Mouse (Mus musculus): ENCODE results near the gene Has1. TPM values are rescaled to one million over a fixed set of nuclear protein-coding genes. Genes with fewer than 3 reads are reported as not detected.
A peak's percentile ranks its signal among the peaks of the same experiment; 100 is the strongest.

Gene Has1
- polyA plus RNA-seq, 2 experiments = 0.25 to 1.6 TPM

DNA sequence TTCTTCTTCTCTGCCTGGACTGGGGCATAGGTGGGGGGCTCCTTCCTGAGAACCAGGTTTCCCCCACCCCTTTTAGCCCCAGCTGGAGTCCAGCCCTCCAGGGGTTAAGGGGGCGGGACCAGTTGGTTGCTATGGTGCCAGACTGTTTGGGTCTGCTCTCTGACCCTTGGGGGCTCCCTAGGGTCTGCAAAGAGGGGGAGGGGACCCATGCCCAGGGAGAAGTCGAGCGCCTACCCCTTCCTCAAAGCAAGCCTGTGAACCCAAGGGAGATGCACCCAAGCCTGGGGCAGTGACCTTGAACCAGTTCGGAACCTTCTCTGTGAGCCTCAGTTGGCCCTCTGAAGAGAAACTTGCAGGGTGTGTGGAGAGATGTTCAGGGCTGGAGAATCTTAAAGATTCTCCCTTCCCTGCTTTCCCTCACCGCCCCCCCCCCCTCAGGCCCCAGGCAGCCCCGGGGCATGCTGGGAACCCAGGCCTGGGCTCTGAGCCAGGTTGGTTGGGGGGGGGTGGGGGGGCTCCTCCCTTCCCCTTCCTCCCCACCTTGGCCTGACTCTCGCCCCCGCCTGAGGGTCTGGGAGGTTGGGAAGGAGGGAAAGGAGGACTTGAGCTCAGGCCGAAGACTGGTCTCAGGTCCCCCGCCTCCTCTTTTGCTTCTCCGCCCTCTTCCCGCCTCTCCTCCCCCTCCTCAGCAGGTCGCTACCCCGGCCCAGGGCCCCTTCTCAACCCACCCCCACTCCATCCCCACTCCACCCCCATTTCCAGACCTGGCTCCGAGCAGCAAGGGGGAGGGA, 26.6 kb downstream of the Has1 start:
- ATAC-seq (ENCODE audit: low FRiP score, low read depth) = peak; percentile 77
- DNase-seq (ENCODE audit: low spot score) = peak; percentile 92
- H3K4me1 ChIP-seq (ENCODE audit: control insufficient read depth, insufficient read depth, low read length) = peaks cover 29% of the 10 kb centered on the region
- H3K4me2 ChIP-seq (replicated peaks; ENCODE audit: low read depth, low read length, severe bottlenecking) = peak overlapping the region; percentile 75
- 2% methylated on average over 8 of the region's 15 CpGs for WGBS
- peak overlapping the region; percentile 93 for H3K9ac ChIP-seq (ENCODE audit: low read depth, low read length, severe bottlenecking)
- no peaks in the 10 kb centered on the region for H3K9me3 ChIP-seq (ENCODE audit: control insufficient read depth, low read length)
- peak overlapping the region; percentile 99 for H3K27ac ChIP-seq (replicated peaks; ENCODE audit: low read depth, low read length)
- H3K27me3 ChIP-seq (ENCODE audit: control insufficient read depth, insufficient read depth, low read length) = no peaks in the 10 kb centered on the region
- TF ChIP-seq POLR2A (IDR thresholded peaks at IDR 0.05; ENCODE audit: borderline replicate concordance, extremely low read depth, insufficient read depth, insufficient read length) = peak; percentile 54; the same call in 1 of the 2 replicates
- H3K36me3 ChIP-seq (ENCODE audit: control insufficient read depth, insufficient read depth, low read length) = peaks cover 30% of the 10 kb centered on the region
- peak overlapping the region; percentile 78 for H3K4me3 ChIP-seq (replicated peaks; ENCODE audit: low read length)

DNA sequence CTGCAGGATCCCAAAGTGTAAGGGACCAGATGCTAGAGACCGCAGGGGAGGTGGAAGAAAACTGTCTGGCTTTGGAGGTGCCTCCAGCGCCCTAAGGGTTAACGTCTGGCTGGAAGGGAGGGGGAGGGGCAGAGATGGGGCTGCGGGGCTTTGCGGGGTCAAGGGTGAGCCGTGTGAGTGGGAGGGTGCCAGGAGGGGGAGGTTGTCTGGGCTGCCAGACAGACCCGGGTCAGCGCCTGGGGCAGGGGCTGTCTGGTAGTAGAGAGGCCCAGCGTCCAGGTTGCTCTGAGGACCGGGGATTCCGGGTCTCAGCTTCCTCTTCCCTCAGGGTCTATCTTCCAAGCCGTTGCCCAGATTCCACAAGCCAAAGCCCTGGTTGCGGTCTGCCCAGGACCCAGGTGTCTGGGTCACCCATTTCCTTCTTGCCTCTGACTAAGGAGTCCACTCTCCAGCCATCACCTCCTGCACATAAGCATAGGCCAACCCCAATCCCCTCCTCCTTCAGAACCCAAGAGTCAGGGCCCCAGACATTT, 27.3 kb downstream of the Has1 start:
- peaks cover 29% of the 10 kb centered on the region for H3K4me1 ChIP-seq (ENCODE audit: control insufficient read depth, insufficient read depth, low read length)
- H3K4me2 ChIP-seq (replicated peaks; ENCODE audit: low read depth, low read length, severe bottlenecking) = peak overlapping the region; percentile 75
- 2% methylated on average over 13 of the region's 13 CpGs for WGBS
- ATAC-seq (ENCODE audit: low FRiP score, low read depth) (peak; percentile 9; the same call in 1 of the 2 replicates), DNase-seq (ENCODE audit: low spot score) (peak; percentile 54)
- peak overlapping the region; percentile 93 for H3K9ac ChIP-seq (ENCODE audit: low read depth, low read length, severe bottlenecking)
- peak overlapping the region; percentile 99 for H3K27ac ChIP-seq (replicated peaks; ENCODE audit: low read depth, low read length)
- no peaks in the 10 kb centered on the region for H3K9me3 ChIP-seq (ENCODE audit: control insufficient read depth, low read length)
- no peaks in the 10 kb centered on the region for H3K27me3 ChIP-seq (ENCODE audit: control insufficient read depth, insufficient read depth, low read length)
- TF ChIP-seq POLR2A (IDR thresholded peaks at IDR 0.05; ENCODE audit: borderline replicate concordance, extremely low read depth, insufficient read depth, insufficient read length) = no peak
- H3K36me3 ChIP-seq (ENCODE audit: control insufficient read depth, insufficient read depth, low read length) = peaks cover 23% of the 10 kb centered on the region
- H3K4me3 ChIP-seq (replicated peaks; ENCODE audit: low read length) = peak overlapping the region; percentile 78

GRCm38 (mm10) chr17:17826751-17827657, 28.0 kb downstream of the Has1 start, which contains the start of gene Spaca6:
Spaca6 (plus strand) TSS chr17:17827158.
- H3K36me3 ChIP-seq (ENCODE audit: control insufficient read depth, insufficient read depth, low read length) = peaks cover 16% of the 10 kb centered on the region
- peaks cover 26% of the 10 kb centered on the region for H3K4me1 ChIP-seq (ENCODE audit: control insufficient read depth, insufficient read depth, low read length)
- no peaks in the 10 kb centered on the region for H3K27me3 ChIP-seq (ENCODE audit: control insufficient read depth, insufficient read depth, low read length)
- peak; percentile 85 for ATAC-seq (ENCODE audit: low FRiP score, low read depth)
- H3K4me2 ChIP-seq (replicated peaks; ENCODE audit: low read depth, low read length, severe bottlenecking) = peak within 1 kb of the TSS; percentile 75
- H3K27ac ChIP-seq (replicated peaks; ENCODE audit: low read depth, low read length) = peak within 1 kb of the TSS; percentile 99
- peak; percentile 93 for DNase-seq (ENCODE audit: low spot score)
- peak; percentile 96; the same call in 1 of the 2 replicates for TF ChIP-seq POLR2A (IDR thresholded peaks at IDR 0.05; ENCODE audit: borderline replicate concordance, extremely low read depth, insufficient read depth, insufficient read length)
- H3K9ac ChIP-seq (ENCODE audit: low read depth, low read length, severe bottlenecking) = peak within 1 kb of the TSS; percentile 93
- 3% methylated on average over 26 of the region's 42 CpGs for WGBS
- no peaks in the 10 kb centered on the region for H3K9me3 ChIP-seq (ENCODE audit: control insufficient read depth, low read length)
- H3K4me3 ChIP-seq (replicated peaks; ENCODE audit: low read length) = peak within 1 kb of the TSS; percentile 78

DNA sequence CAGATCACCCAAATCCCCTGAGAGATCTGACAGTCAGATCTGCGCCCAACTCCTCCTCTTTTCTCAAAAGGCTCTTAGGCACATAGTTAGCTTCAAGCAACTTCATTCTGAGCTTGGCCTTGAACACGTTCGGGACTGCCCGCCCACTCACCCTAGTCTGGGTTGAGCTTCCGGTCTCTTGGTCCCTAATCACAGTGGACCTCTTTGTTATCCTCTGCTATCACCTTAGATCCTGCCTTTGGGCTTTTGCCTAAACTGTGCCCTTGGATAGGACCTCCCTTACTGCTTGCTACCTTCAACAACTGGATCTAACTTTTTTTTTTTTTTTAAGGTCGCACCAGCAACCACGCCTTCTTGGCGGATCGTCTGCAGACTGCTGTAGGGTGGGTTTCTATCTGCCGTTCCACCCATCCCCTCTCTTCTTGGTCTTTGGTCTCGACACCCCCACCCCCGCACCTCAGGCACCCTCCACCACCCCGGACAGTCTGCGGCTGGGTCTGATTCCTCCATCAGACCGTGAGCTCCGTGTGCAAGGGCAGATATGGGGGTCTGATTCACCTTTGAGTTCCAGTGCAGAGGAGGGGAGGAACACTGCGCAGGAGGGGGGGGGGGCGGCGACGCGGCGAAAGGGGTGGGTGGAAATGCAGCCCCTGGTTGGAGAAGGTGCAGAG, 28.9 kb downstream of the Has1 start:
- Histone ChIP-seq H3K4me1 (ENCODE audit: control insufficient read depth, insufficient read depth, low read length) (peaks cover 17% of the 10 kb centered on the region), H3K4me3 (replicated peaks; ENCODE audit: low read length) (peak overlapping the region; percentile 78), H3K36me3 (ENCODE audit: control insufficient read depth, insufficient read depth, low read length) (peaks cover 7% of the 10 kb centered on the region), H3K9me3 (ENCODE audit: control insufficient read depth, low read length) (no peaks in the 10 kb centered on the region), H3K9ac (ENCODE audit: low read depth, low read length, severe bottlenecking) (peak overlapping the region; percentile 93), H3K27me3 (ENCODE audit: control insufficient read depth, insufficient read depth, low read length) (no peaks in the 10 kb centered on the region), H3K27ac (replicated peaks; ENCODE audit: low read depth, low read length) (peak overlapping the region; percentile 99), H3K4me2 (replicated peaks; ENCODE audit: low read depth, low read length, severe bottlenecking) (peak overlapping the region; percentile 66)
- ATAC-seq (ENCODE audit: low FRiP score, low read depth) (peak; percentile 46), DNase-seq (ENCODE audit: low spot score) (peak; percentile 58)
- 2% methylated on average over 20 of the region's 22 CpGs for WGBS
- TF ChIP-seq POLR2A (IDR thresholded peaks at IDR 0.05; ENCODE audit: borderline replicate concordance, extremely low read depth, insufficient read depth, insufficient read length) = 0 out of 2 replicates have a peak, but pooled peaks have one; percentile 17
